Mouse (Mus musculus) testis, postnatal 10 days (tissue): Measurements from ENCODE around the gene Csde1.
A peak's percentile ranks its signal among the peaks of the same experiment; 100 is the strongest.

Experiments
- DNase-seq: peaks from one replicate; pipeline ENCODE4 v3.0.0; 2021; ENCODE audit warnings: low spot score

Csde1 gene

GRCm38 (mm10) chr3:103058207-103059157, 38.3 kb downstream of the Csde1 start, which contains the start of gene Nras:
Gene Nras (plus strand): TSS chr3:103058285.
- peak; percentile 99 for DNase-seq

GRCm38 (mm10) chr3:103066927-103067326, 46.7 kb downstream of the Csde1 start:
- no peak for DNase-seq

GRCm38 (mm10) chr3:103068971-103069370, 48.7 kb downstream of the Csde1 start:
- DNase-seq: no peak

GRCm38 (mm10) chr3:103073771-103074170, 53.5 kb downstream of the Csde1 start, which contains the start of gene Ampd1:
Gene Ampd1 (plus strand): TSS chr3:103074014.
- DNase-seq: no peak

GRCm38 (mm10) chr3:103075871-103076270, 55.6 kb downstream of the Csde1 start:
- no peak for DNase-seq

- no peak for DNase-seq
These were observed 56.2 kb downstream of the Csde1 start for GRCm38 (mm10) chr3:103076476-103076875.

GRCm38 (mm10) chr3:103079301-103079700, 59.1 kb downstream of the Csde1 start:
- no peak for DNase-seq

- DNase-seq: no peak
These were observed 60.8 kb downstream of the Csde1 start for GRCm38 (mm10) chr3:103081051-103081450.

- no peak for DNase-seq
These were observed 61.7 kb downstream of the Csde1 start for GRCm38 (mm10) chr3:103081861-103082453.

- no peak for DNase-seq
These were observed 62.5 kb downstream of the Csde1 start for GRCm38 (mm10) chr3:103082761-103083160.

- DNase-seq: no peak
These were observed 65.8 kb downstream of the Csde1 start for GRCm38 (mm10) chr3:103085986-103086385.

- no peak for DNase-seq
These were observed 71.5 kb downstream of the Csde1 start for GRCm38 (mm10) chr3:103091753-103092152.

- no peak for DNase-seq
These were observed 78.4 kb downstream of the Csde1 start for GRCm38 (mm10) chr3:103098662-103099061.

GRCm38 (mm10) chr3:103099667-103100066, 79.4 kb downstream of the Csde1 start:
- no peak for DNase-seq

- DNase-seq: no peak
These were observed 80.5 kb downstream of the Csde1 start for GRCm38 (mm10) chr3:103100735-103101134.

GRCm38 (mm10) chr3:103101194-103101593, 81.0 kb downstream of the Csde1 start:
- no peak for DNase-seq

- no peak for DNase-seq
These were observed 81.7 kb downstream of the Csde1 start for GRCm38 (mm10) chr3:103101909-103102308.

GRCm38 (mm10) chr3:103102454-103103390, 82.5 kb downstream of the Csde1 start, which contains the start of gene Dennd2c:
Gene Dennd2c (plus strand): TSS chr3:103102604.
- DNase-seq: peak; percentile 98
